Mouse (Mus musculus): Measurements from ENCODE around the gene Nell2.

DNA sequence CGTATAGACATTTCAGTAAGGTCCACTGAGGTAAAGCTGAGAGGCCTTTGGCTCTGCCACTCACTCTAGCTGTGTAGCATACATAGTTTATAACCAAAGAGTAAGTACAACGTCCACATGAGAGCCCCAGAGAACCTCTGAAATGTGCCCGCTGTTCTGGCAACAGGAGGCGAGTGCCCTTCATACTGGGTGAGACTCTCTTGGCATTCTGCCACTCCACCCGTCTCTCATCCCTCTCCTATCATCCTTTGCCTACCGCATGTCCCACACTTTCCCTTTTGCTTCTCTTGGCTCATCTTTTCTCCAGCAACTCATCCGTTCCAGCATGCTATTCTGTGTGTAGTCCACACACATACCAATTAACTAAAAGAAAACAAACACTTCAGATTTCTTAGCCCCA is 442.4 kb downstream of the Nell2 start:
- TF ChIP-seq CTCF (IDR thresholded peaks at IDR 0.05; ENCODE audit: extremely low read depth, insufficient read depth, low read length) (no peak), POLR2A (IDR thresholded peaks at IDR 0.05; ENCODE audit: extremely low read depth, insufficient read depth, low read length) (no peak)

Data from cortical plate, adult 2 months (tissue).